8 mouse cellular contexts compared by ENCODE assay signal in genomic region chr12:44328381-44329315, GRCm38 (mm10). TPM values are rescaled to one million over a fixed set of nuclear protein-coding genes. Genes with fewer than 3 reads are reported as not detected.
DNase-seq lines count a peak whose midpoint lies in the region; ATAC-seq and TF ChIP-seq lines count a peak whose summit lies in the region.

Nrcam (plus strand) TSS chr12:44328885.

- H3K36me3 ChIP-seq in lung, embryonic 16.5 days (ENCODE audit: control insufficient read depth, insufficient read depth, low read length), result no peaks in the 10 kb centered on the region

- H3K9ac ChIP-seq in lung, embryonic 16.5 days (ENCODE audit: low read length), result peak within 1 kb of the TSS; percentile 74

- 3% methylated on average over 63 of the region's 74 CpGs for WGBS in lung, embryonic 16.5 days

- peak; percentile 48 for DNase-seq in MN1 (ENCODE audit: low spot score)
- peak; percentile 89 for DNase-seq in brain, adult 2 months (ENCODE audit: low read depth, low spot score)
- peak; percentile 7 to 21 for DNase-seq in heart, postnatal 36 days
- DNase-seq in layer of hippocampus, adult 9-11 months, result peak; percentile 56
- DNase-seq in right cerebral cortex, adult 18-20 months, result peak; percentile 82
- DNase-seq in adipocyte (ENCODE audit: low spot score), result no peak

- peaks cover 3% of the 10 kb centered on the region; the same call in 1 of the 2 replicates for H3K27me3 ChIP-seq in lung, embryonic 16.5 days (ENCODE audit: control insufficient read depth, insufficient read depth, low read depth, low read length)

- no peaks in the 10 kb centered on the region for H3K4me1 ChIP-seq in embryonic fibroblast, embryonic 13.5 days (ENCODE audit: control insufficient read depth, insufficient read depth, low read length)
- H3K4me1 ChIP-seq in lung, embryonic 16.5 days (replicated peaks; ENCODE audit: control insufficient read depth, insufficient read depth, low read length), result peaks cover 10% of the 10 kb centered on the region

- no peak for TF ChIP-seq CTCF in embryonic fibroblast, embryonic 13.5 days (IDR thresholded peaks at IDR 0.05; ENCODE audit: borderline replicate concordance, insufficient read depth, low read length)

- peak within 1 kb of the TSS; percentile 69 for H3K4me3 ChIP-seq in embryonic fibroblast, embryonic 13.5 days (ENCODE audit: insufficient read depth, low read length)
- peak within 1 kb of the TSS; percentile 73 for H3K4me3 ChIP-seq in lung, embryonic 16.5 days (ENCODE audit: low read length)

- no peak for TF ChIP-seq POLR2A in embryonic fibroblast, embryonic 13.5 days (IDR thresholded peaks at IDR 0.05; ENCODE audit: low read depth, low read length)

- no peaks in the 10 kb centered on the region for H3K9me3 ChIP-seq in lung, embryonic 16.5 days (ENCODE audit: control insufficient read depth, low read length)

- intact Hi-C loops in heart, postnatal 36 days (cut with DNase I), result no loop called here

- H3K27ac ChIP-seq in embryonic fibroblast, embryonic 13.5 days (ENCODE audit: insufficient read depth, low read length), result no peak within 1 kb of the TSS
- H3K27ac ChIP-seq in lung, embryonic 16.5 days (ENCODE audit: low read length), result peak within 1 kb of the TSS; percentile 59; the same call in 1 of the 2 replicates

- peak within 1 kb of the TSS; percentile 98 for H3K4me2 ChIP-seq in lung, embryonic 16.5 days (ENCODE audit: low read depth, low read length)

- ATAC-seq in lung, embryonic 16.5 days (ENCODE audit: low read depth), result peak; percentile 89

RNA-seq across cellular contexts. Expression of gene Nrcam, which starts in this region (rescaled TPM):
- polyA plus RNA-seq in embryonic fibroblast, embryonic 13.5 days (2011; ENCODE audit: insufficient read length, low read depth, missing spikeins), result 2.6 and 5.4 TPM in 2 replicates
- total RNA-seq in heart, postnatal 36 days (2021), result under 1 TPM; 0.30 to 0.94 TPM
- polyA plus RNA-seq in lung, embryonic 16.5 days (2015; fragmentation: Nextera tagmentation; extraction: Ambion mirVana), result 21.8 and 26.5 TPM in 2 replicates

Comparison
In these comparisons a context has a peak if more than half of its experiments do, and no peak if none do; other contexts are left out.
1. Peak in DNase-seq in heart, postnatal 36 days; RNA of the gene not detected or under 1 TPM.